Mouse (Mus musculus): ENCODE measurements around the gene Angptl8.

DNA sequence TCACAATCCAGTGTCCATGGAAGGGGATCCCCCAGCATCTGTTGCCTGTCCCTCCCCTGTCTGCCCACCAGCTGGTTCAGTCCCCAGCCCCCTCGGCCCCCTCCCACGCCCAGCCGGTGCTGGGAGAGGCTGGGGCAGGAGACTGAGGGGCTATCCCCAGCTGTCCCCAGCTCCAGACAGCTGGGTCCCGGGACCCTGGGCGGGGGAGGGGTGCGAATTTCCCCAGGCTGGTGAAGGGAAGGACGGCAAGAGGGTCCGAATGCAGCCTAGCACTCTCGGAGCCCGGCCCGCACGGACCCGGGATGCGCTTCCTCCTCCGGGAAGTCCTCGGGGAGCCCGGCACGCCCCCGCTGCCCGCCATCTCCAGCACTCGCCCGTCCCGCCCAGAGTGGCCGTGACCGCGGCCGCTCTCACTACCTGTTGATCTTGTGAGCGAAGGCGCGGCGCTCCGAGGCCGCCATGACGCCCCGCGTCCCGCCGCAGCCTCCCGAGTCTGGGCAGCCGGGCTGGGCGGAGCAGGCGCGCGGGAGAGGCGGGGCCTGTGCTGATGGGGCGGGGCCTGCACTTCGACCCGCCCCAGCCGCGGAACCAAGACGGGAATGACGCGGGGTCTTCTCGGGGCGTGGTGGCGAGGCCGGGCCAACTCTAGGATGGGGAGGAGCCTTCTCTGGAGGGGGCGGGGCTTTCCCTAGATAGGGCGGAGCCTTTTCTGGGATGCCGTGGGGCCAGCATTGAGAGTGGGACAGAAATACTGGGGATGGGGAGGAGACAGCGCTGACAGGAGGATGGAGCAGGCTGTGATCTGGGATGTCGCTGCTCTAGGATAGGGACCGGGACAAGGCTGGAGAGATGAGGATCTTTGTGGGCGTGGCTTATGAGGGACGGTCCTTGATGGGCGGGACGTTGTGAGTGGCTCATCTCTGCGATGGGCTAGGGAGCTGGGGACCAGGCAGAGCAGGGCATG is 17.1 kb downstream of the Angptl8 start, which contains the start of gene Dock6:
- TF ChIP-seq ZC3H11A (IDR thresholded peaks at IDR 0.05; ENCODE audit: borderline replicate concordance, low read depth, low read length) (no peak), MAFK (IDR thresholded peaks at IDR 0.05; ENCODE audit: insufficient read depth, low read depth, low read length) (no peak), ZNF384 (IDR thresholded peaks at IDR 0.05; ENCODE audit: low read depth, low read length) (0 out of 2 replicates have a peak, but pooled peaks have one; percentile 17)

All from ES-E14 (cell line).